Mouse (Mus musculus) layer of hippocampus, postnatal 14 days (tissue): ENCODE data around the gene Fam110a. TPM values are rescaled to one million over a fixed set of nuclear protein-coding genes. Genes with fewer than 3 reads are reported as not detected.
"Not testable (repeated sequence)": the region's sequence is repeated elsewhere in the genome, so short reads cannot be mapped to it uniquely, and the experiment has no call there.

Experiments used
- DNase-seq, 2 experiments: peaks; one replicate each; pipeline ENCODE4 v3.0.0; 2021 to 2022; ENCODE audit warnings: low spot score in 2 of 2, mixed read lengths in 1 of 2
- total RNA-seq, 2 experiments: library from RNA; stranded (reverse); gene quantifications; 2 replicates each; pipeline ENCODE4 v1.2.3; 2021

The Fam110a gene
- total RNA-seq, 2 experiments from 2014 or later: 8.2 to 9.5 TPM

GRCm38 (mm10) chr2:151997776-151998504 lies 17.9 kb upstream of the Fam110a start:
- no peak for DNase-seq

- DNase-seq: not testable (repeated sequence)
Measured at GRCm38 (mm10) chr2:151997190-151997575, 17.2 kb upstream of the Fam110a start.

DNA sequence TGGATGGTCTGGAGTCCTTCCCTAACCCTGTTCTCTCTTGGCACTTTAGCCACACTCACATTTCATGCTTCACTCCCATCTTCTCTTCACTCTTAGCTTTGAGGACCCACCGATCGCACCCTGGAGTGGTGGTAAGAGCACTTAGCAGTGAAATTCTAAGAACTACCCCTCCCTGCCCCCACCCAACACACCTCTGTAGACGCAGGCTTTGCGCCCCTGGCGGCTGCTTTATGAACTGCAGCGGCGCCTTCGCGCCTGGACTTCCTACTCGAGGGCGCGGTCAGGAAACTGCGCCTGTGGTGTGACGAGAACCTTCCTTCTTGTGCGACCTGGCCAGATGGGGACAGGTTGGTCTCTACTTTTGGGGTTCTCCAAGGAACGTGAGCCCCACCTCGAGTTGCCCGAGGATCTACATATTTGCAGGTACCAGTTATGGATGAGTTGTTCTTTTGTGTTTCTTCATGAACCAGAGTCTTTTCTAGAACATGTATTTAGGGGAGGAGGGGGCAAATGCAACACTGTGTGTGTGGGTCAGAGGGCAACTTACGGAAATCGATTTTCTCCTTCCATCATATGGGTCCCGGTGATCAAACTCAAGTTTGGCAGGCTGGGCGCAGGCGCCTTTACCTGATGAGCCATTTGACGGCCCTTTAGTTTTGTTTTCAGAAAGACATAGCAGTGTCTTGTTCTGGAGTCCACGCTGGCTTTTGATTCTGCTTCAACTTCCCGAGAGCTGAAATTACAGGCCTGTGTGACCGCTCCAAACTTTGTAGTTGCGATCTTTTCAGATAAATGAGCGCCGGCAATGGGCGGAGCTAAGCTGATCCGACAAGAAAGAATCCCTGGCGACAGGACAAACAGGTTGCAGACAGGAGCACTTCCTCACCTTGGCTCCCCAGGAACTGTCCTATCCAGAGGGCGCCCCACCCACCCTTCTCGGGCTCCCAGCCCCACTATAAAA lies 16.5 kb upstream of the Fam110a start, which contains the start of gene Slc52a3:
Gene Slc52a3 (plus strand): TSS at position 283 of the 961 bp plus-strand sequence.
- DNase-seq: peak; percentile 76 to 78

- DNase-seq: peak; percentile 69 to 77
Measured at GRCm38 (mm10) chr2:151994350-151995122, 14.5 kb upstream of the Fam110a start.

DNA sequence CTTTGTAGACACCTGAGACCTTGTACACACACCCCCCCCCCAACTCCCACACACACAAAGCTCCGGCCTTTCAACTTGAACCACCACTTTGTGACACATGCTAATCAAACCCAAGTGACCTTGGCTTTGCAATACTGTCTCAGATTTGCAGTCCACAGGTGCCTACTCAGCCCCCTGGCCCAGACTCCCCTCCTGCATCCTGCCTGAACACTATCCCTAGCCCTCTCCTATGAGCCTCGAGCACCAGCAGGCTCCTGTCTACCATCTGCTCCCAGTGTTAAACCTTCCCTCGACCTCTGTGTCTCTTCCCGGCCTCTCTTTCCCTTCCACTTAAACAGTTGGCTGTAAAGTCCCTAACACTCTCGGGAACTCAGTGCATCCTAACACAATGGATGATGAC lies 11.4 kb upstream of the Fam110a start:
- DNase-seq: no peak

- DNase-seq: no peak
Measured at GRCm38 (mm10) chr2:151990985-151991394, 11.0 kb upstream of the Fam110a start.

- DNase-seq: no peak
Measured at GRCm38 (mm10) chr2:151988978-151989377, 9.0 kb upstream of the Fam110a start.

- DNase-seq: no peak
Measured at GRCm38 (mm10) chr2:151986958-151987357, 6.9 kb upstream of the Fam110a start.

GRCm38 (mm10) chr2:151985426-151986172 lies 5.6 kb upstream of the Fam110a start:
- DNase-seq: no peak

GRCm38 (mm10) chr2:151984019-151984418 lies 4.0 kb upstream of the Fam110a start:
- DNase-seq: no peak

GRCm38 (mm10) chr2:151982476-151982875 lies 2.5 kb upstream of the Fam110a start:
- DNase-seq: no peak

GRCm38 (mm10) chr2:151981268-151981667 lies 1.2 kb upstream of the Fam110a start:
- DNase-seq: no peak

DNA sequence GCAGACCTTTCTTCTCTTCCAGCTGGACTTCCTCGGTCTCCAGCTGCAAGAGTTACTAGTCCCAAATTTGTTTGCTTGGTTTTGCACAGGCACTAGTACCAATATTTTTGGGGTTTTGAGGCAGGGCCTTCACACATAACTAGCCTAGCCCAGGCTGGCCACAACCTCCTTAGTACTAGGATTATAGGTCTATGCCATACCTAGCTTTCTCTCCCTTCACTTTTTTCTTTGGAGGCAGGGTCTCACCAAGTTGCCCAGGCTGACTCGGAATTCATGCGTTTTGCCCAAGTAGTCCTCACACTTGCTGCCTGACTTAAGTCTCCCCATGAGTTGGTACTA lies 305 bp upstream of the Fam110a start:
- DNase-seq: no peak

GRCm38 (mm10) chr2:151978494-151978893 lies 1.5 kb downstream of the Fam110a start:
- no peak for DNase-seq

DNA sequence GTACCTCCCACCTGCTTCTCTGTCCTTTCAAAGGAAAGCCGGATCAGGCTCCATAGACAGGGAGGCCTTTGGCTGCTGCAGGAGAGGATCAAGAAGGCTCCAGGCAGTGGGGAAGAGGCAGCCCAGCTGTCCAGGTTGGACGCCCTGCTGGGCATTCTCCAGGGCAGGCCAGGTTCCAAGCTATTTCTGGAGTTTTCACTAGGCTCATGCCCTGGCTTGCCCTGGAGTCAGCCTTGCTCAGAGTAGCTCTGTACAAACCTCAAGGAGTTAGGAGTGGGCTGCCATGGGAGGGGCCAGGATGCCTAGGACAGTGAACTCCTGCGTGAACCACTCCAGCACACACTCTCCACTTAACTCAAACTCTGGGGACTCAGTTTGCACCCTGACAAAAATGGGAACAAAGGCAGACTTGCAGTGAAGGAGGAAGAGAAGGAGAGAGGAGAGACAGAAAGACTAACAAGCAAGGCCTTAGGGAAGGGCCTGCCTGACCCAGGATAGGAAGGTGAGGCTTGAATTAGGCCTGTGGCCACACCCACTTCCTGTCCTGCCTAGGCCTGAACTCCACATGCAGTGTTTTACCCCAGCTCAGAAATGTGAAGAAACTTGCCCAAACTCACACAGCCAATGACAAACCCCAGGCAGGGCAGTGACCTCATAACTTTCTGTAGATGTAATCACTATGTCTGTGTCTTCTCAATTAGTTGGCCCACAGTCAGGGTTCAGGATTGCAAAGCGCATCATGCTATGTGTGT lies 2.2 kb downstream of the Fam110a start:
- DNase-seq: no peak

DNA sequence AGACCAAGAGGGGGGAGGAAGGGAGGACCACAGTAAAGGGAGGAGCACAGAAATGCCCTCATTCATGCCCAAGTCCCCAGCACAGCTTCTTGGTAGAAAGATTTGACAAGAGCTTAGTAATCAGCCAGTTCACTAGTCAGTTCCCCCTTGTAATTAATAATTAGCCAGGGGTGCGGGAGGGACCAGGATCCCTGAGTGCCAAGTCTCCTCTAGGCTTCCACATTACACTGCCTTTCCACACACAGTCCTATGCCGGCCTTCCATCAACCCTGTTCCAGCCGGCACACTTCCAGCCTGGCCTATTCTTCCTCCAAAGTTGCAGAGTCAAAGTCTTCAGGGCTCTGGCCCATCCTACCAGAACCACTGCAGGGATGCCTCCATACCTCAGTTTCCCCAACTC lies 4.0 kb downstream of the Fam110a start:
- no peak for DNase-seq

DNA sequence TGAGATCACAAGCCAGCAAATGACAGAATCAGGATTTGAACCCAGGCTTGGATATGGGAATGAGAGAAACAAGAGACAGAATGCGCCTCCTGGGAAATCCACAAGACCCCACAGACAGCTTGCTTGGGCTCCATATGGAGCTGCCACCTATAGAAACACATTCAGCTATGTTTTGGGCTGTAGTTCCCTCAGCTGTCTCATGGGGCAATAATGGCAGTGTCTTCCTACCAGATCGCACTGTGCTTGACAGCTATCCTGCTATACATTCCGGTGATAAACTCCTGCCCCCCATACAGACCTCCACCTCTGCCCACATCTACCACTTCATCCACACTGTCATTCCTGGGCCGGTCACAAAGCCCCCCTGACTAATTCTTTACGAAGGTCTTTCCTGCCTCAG lies 4.7 kb downstream of the Fam110a start:
- no peak for DNase-seq

- no peak for DNase-seq
Measured at GRCm38 (mm10) chr2:151973595-151974562, 6.1 kb downstream of the Fam110a start.
